Mouse (Mus musculus): ENCODE measurements around the gene Zbtb4.

- TF ChIP-seq POLR2A (IDR thresholded peaks at IDR 0.05; ENCODE audit: control insufficient read depth, extremely low read depth, insufficient read depth, low read length, poor library complexity) (no peak), CTCF (IDR thresholded peaks at IDR 0.05; ENCODE audit: borderline replicate concordance, control insufficient read depth, extremely low read depth, insufficient read depth, low read length, poor library complexity) (no peak)
Observed at GRCm38 (mm10) chr11:69774961-69775360, 9.2 kb downstream of the Zbtb4 start.

All from thymus, adult 2 months (tissue).